Mouse (Mus musculus): ENCODE data around the gene Sh3bp5.

Sh3bp5 gene

DNA sequence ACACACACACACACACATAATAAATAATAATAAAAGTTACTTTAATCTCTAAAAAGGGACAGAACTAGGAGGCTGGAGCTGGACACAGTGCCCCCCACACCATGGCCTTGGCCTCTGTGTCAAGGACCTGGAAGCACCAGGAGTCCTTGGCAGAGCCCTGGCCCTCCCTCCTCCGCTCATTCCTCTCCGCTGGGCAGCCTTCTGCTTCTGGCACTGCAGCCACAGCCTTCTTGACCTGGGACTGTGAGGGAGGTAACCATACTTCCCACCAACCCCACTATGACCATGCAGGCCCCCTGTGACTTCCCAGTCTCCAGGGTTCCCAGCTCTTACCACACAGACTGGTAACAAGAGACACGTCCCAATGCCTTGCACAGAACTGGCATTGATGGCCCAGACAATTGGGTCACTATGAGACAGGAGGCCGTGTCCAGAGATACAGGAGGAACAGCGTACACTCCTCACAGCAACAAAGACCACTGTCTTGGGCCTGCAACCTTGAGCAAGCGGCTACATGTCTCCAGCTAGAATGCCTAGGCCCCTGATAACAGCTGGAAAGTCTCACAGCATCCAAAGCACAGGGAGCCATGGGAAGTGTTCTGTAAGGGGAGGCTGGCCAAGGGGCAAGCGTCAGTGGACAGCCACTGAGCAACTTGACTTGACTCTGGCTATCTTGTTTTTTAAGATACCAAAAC lies 41.8 kb downstream of the Sh3bp5 start:
- DNase-seq (ENCODE audit: low spot score in 2 of 2): no peak

DNA sequence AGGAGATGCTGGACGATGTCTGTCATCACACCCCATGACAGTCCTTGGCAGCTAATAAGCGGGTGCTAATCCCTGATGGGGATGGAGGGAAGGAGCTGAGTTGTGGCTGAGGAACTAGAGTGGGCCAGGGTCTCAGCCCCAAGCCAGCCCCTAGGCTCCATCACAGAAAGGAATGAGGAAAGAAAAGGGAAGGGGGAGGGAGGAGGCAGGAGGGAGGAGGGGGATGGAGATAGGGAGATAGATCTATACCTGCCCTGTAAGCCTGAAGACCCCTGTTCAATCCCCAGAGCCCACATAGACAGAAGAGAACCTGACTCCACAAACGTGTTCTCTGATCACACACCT lies 42.4 kb downstream of the Sh3bp5 start:
- DNase-seq (ENCODE audit: low spot score in 2 of 2): no peak

DNA sequence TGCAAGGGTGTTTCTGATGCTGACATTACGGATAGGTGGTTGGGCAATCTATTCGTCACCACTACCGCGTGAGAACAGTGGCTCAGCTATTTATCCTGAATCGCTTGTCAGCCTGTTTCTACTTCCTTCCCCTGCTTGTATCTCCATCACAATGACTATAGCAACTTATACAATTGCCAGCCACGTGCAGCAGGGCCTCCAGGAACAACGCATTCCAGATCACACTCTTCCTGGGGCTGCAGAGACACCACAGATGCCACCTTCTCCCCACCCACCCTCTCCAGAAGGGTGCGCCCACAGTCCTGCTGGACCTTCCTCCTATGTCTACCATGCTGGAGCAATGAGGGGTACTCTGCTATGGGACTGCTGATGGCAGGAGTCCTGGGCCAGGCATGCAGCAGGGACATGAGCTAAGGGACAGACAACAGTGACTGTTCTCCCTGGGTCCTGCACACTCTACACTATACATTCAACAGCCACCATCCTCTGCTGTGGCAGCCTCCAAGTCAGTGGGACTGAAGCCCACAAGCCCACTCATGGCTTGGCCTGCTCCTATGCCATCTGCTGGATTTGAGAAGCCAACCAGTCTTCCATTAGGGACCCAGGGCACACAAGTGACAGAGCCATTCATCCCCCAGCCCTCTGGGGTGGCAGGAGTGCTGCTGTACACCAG lies 42.9 kb downstream of the Sh3bp5 start:
- DNase-seq (ENCODE audit: low spot score in 2 of 2): no peak

DNA sequence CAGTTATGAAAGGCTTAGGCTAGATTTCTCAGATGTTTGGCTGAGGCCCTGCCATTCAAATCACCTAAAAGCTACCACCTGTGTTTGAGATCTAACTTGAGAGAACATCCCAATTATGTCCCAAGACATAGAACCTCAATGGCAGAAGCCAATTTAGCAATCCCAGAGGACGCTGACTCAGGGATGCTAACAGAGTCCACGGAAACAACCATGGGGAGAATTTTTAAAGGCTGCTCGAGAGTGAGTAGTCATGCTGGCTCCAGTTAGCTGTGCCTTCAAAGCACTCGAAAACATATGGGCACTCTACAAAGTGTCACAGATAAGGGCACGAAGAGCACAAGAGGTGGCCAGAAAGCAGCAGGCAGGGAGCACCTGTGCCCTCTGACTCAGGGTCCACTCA lies 43.6 kb downstream of the Sh3bp5 start:
- DNase-seq (ENCODE audit: low spot score in 2 of 2): no peak

DNA sequence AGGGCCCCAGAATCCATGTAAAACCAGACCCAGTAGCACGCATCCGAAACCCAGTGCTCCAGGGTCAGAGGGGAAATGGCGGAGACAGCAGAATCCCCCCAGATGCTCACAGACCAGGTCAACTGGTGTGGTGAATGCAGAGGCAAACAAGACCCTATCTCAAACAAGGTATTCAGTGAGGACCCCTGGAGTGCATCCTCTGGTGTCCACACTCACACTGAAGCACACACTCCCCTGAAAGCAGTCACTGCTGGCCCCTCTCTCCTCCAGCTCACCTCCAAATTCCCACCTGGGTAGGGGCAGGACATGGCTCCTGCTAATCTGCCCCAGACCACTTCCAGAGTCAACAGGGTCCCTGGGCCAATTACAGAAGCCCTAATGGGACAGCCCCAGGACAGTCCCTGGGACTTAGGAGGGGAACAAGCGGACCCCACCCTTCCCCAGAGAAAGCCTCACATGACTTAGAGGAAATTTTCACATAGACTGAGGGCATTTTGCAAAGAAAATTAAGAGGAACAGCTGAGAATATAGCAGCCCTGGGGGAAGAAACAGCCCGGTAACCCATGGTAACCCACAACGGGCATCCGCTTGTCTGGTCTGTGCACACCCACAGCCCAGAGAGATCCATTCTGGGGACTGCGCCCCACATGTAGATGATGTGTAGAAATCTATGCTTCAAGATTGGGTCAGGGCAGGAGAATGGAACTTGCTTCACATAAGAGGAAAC lies 46.3 kb downstream of the Sh3bp5 start:
- no peak for DNase-seq (ENCODE audit: low spot score in 2 of 2)

DNA sequence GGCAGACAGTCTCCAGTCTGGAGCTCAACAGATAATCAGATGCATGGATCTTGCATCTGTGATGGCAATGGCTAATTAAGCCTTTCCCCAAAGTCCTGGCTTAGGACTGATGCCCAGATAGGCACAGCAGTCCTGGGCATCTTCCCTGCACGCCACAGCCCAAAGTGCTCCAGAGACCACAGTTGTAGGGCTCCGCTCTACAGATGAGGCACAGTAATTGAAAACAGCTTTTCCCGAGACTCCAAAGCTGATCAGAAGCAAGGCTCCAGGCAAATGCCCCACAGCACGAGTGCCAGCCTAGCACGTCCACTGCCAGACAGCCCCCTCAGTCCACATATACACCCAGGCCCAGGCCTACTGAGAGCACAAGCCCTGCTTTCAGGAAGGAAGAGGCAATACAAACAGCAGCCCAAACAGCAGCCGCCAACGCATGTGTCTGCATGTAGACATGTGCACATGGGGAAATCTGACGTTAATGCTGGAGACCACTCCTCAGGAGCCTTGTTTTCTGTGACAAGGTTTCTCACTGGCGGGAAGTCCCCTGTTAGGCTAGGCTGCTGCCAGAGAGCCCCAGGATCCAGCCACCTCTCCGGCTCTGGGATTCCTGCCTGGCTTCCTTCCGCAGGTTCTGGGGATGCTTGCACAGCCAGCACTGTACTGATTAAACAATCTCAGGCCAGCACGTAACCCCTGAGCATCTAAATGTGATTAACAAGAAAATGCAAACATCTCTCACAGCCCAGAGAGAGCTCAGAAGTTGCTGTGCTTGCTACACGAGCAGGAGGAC lies 47.6 kb downstream of the Sh3bp5 start:
- no peak for DNase-seq (ENCODE audit: low spot score in 2 of 2)

DNA sequence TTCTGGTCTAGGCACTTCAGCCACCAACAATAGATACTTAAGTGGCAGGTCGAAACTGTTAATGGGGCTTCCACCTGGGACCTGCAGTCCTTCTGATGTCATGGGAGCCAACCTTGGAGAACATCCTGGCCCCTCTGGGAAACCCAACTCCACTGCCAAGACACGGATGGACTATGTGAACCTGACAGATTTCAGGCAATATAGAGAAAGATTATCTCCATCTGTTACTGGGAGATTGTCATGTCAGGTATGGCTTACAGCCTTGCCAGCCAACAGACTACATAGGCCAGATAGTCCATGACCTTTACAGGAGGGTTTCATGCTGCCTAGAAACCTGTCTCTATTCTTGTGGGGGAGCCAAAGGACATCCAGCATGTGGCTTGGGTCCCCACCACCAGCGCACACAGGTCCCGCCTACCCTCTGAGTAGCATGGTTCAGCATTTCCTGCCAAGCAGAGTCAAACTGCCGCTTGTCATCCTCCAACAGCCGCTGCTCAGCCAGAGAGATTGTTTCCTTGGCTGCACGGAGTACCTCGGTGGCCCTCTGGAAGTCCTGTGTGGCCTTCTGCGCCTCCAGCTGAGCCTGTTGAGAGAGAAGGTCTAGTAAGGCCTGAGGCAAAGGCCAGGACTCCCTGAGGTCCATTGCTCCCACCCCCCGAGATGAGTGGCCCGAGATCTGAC lies 48.4 kb downstream of the Sh3bp5 start:
- DNase-seq (ENCODE audit: low spot score in 2 of 2): peak; percentile 29 to 56

DNA sequence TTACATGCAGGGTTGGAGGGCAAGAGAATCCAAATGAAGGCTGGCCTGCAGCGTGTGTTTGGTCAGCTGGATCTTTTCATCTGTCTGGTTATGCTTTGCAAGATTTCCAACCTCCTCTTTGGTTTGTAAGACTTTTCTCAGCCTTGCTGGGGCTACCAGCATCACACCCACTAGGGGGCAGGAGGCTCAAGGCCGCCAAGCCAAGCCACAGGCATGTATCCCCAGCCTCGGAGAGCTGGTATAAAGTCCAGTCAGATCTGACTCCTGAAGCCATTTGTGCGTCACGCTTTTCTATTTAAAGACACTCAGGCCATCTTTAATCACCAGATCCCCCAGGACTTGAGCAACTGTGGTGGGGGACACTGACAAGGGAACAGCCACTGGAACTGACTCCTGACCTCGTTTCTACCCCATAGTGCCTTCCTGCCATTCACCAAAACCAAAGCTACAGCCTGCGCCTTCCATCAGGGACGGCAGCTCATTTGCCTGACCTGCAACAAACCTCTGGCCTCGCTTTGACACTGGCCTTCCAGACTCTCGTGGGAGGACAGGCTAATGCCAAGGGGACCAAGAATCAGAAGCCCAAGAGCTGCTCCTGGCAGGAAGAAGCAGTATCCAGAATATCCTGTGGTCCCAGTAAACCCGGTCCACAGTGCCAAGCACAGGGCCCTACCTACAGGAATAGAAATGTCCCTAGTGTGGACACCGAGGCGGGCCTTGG lies 49.7 kb downstream of the Sh3bp5 start:
- peak; percentile 51 to 75 for DNase-seq (ENCODE audit: low spot score in 2 of 2)

DNA sequence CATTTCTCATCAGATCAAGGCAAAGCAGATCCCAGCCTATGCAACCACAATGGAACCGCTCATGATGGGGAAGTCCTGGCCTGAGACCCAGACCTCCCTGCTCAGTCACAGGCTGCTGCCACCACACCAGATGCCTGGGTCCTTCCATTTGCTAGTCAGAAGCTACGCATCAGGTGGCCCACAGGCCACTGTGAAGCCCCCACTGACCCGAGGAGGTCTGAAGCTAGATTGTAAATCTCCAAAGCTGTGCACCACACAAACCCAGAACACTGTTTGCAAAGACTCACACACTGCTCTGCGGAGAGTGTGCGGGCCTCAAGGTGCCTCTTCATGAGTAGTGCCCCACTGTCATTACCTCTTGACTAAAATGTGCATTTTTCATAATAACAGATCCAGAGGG lies 50.5 kb downstream of the Sh3bp5 start:
- DNase-seq (ENCODE audit: low spot score in 2 of 2): no peak

DNA sequence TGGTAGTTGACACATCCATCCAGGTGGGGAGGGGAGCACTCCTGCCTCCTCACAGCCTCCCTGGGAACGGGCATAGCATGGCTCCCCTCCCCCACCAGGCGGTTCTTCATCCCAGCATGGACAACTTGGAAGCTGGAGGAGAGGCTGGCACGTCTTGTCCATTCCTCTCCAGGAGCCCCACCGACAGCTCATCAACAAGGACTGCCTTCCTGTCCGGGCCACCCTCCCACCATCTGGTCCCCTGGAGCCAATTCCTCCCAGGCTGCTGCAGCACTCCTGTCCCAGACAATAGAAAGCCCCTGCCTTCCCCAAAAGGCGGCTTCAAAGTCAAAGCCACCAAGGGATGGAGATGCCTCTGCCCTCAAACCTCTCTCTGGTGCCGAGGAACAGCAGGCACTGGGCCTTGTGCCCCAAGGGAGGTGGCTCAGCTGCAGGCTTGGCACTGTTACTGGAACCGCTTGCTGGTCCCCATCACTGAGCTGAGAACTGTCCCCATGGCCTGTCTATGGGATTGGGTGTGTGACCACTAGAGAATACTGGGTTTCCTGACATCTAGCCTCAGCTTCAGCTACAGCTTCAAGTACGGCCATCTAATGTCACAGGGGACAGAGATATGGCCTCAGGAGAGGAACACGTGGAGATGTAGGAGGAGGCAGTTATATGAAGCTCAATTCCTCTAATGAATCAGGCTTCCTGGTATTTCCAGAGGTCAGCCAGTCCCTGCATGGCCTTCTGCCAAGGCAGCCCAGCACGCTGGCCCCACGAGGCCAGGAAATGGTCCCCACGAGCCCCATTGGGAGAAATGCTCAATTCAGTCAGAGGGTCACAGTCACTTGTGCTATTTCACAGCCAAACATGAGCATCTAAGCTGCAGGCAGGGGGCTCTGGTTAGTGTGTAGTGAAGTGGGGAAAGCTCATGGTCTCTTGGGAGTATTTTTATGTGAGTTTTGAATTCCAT lies 51.2 kb downstream of the Sh3bp5 start:
- no peak for DNase-seq (ENCODE audit: low spot score in 2 of 2)

DNA sequence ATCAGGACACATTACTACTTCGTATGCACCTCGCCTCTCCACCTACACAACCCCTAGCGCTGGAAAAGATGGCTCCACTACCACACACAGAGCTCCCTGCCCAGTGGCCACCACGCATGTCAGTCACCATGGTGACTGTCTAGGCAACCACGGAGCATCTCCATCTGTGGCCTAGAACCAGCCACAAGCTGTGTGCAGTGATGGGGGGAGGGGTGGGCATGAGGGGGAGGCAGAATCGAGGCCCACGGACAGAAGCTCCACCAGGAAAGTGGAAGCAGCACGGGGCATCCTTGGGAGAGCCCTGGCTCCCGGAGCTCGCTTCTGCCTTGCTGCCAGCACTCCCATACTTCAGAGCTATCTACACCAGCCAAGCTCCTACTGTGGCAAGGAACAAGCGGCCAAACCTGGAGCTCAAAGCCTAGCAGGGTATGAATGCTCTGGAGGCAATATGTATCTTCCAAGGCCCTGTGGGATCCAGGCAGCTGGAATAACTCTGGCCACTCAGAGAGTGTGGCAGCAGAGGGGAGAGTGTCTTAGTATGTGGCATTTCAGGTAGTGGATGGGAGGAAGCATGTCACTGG lies 52.3 kb downstream of the Sh3bp5 start:
- no peak for DNase-seq (ENCODE audit: low spot score in 2 of 2)

DNA sequence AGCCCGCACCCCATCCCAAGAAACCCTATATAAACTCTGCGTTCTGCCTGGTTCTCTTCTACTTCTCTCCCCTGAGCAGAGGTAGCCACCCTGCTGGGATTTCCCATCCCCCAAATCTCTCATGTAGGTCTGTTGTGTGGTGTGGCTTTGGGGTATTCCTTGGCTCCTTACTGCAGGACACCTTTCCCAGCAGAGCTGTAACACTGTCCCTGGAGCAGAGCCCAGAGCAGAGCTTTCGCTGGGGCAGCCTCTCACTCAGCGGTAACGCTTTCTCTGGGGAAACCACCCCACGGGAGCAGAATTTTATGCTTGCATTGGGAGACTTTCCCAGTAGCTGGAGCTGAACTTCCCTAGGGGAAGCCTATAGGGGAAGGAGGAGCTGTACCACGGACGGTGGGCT lies 53.6 kb downstream of the Sh3bp5 start:
- no peak for DNase-seq (ENCODE audit: low spot score in 2 of 2)

DNA sequence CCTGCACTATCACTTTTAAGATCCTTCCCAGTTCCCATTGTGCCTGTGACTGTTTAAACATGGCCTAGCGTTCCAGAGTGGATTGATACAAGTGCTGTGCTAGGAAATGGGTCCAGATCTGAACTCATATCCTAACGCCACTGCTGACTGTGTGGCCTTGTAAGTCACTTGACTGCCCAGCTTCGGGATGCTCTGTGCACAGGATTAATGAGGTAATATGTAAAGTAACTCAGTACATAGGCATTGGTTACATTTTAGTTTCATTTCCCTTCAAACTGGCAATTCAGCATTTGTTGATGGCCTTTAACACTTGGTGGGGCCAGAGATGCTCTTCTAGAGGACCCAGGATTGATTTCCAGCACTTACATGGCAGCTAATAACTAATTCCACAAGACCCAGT lies 59.5 kb downstream of the Sh3bp5 start:
- DNase-seq (ENCODE audit: low spot score in 2 of 2): no peak

DNA sequence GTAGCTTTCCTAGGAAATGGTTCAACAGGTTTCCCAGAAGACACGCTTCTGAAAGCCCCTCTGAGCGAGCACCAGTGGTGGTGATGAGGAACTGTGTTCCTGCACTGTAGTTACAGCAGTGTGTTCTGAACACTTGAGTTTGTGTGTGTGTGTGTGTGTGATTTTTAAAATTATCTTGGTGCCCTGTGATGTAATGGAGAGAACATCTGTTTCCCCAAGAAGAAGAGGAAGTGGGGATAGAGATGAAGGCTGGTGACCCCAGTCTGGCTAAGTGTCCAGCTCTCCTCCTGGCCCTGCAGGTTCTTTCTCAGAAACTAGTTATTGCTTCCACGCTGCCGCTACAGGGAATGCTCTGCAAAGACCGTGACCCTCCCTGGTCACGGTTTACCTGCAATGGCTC lies 61.5 kb downstream of the Sh3bp5 start:
- DNase-seq (ENCODE audit: low spot score in 2 of 2): no peak

DNA sequence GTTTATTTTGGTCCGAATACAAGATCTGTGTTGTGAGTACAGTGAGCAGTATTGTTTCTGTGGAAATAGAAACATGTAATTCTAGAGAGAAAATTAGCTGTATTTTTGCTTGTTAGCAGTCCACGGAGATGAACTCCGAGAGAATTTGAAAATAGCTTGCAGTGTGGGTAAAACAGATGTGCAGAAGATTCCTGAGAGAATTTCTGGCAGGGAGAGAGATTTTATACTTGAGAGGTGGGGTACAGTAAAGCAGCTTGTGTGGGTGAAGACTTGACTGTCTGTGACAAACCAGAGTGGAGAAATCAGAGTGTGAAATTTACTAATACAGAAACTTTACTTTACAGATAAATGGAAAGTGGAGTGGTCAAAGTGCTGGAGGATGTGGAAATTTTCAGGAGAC lies 66.5 kb downstream of the Sh3bp5 start:
- no peak for DNase-seq (ENCODE audit: low spot score in 2 of 2)

DNA sequence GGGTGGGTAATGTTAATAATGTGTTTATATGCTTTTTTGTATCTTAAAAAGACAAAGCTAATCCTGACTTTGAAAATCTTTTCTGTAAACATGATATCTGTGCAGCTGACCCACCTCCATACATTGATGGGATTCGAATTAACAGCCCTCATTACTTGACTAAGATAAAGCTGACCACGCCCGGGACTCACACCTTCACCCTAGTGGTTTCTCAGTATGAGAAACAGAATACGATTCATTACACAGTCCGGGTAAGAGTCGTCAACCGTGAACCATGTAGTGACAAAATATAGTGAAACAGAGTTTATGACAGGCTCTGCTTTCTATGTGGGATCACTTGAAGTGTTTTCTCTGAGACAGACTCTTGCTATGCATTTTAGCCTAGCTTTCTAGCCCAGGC lies 67.9 kb downstream of the Sh3bp5 start:
- DNase-seq (ENCODE audit: low spot score in 2 of 2): no peak

DNA sequence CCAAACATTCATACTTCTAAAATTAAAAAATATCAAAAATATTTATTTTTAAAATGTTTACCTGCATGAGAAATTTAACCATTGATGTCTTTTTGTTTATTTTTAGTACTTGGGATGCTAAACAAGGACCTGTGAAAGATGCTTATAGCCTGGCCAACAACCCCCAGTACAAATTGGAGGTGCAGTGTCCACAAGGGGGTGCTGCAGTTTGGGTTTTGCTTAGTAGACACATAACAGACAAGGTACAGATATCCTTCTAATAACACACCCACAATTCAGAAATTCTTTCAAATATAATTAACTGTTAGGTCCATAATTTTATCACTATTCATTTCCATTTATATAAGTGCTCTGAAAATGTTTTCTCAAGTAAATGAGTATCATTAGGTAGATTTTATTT lies 70.5 kb downstream of the Sh3bp5 start:
- peak; percentile 42 to 78 for DNase-seq (ENCODE audit: low spot score in 2 of 2)

DNA sequence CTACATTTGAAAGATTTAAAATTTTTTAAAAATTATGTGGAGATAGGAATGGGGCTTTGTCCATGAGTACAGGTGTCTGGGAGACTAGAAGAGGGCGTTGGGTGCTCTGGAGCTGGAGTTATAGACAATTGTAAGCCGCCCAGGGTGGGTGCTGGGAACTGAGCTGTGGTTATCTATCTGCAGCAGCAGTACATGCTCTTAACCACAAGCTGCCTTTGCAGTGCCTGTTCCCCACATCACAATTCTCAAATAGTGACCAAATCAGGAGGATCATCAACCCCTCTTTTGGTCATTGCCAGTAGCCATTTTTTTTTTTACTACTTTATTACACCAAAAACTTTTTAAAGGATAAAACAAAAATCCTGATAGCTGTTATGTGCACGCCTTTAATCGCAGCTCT lies 71.3 kb downstream of the Sh3bp5 start:
- DNase-seq (ENCODE audit: low spot score in 2 of 2): no peak

DNA sequence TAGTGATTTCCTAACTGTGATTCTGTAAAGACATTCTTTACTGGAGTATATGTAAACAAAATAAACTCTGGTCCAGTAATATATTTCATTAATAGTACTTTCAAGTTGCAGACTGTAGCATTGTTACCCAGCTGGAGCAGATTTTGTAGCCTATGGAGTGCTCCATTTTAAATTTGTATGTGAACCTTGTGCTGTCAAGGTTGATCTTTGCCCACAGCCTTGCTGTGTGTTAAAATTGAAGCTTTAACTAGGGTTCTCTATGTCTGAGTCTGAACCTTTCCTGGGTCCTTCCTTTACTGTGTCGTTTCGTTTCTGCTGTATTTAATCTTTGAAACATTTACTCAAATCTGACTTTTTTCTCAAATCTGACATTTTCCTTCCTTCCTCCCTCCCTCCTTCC lies 73.6 kb downstream of the Sh3bp5 start:
- no peak for DNase-seq (ENCODE audit: low spot score in 2 of 2)

DNA sequence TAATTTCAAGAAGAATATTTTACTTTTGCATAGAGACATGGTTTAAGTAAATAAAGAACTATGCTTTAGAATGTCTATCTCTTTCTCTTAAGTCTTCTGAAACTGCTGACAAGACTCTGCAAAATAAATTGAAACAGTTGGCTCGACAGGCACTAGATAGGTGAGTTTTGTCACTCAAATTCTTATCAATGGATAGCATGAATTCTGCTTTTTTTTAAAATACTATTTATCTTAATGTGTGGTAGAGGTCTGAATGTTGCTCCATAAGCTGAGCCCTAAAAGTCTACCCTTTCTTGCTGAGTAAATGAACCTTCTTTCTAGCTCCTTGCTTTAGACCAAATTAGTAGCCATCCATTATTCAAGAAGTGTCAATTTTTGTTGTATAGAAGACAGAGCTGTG lies 90.5 kb downstream of the Sh3bp5 start:
- no peak for DNase-seq (ENCODE audit: low spot score in 2 of 2)

Data from thymus, postnatal 10 days (tissue).